Mouse (Mus musculus): ENCODE results near the gene Neurod1.

Neurod1 gene

DNA sequence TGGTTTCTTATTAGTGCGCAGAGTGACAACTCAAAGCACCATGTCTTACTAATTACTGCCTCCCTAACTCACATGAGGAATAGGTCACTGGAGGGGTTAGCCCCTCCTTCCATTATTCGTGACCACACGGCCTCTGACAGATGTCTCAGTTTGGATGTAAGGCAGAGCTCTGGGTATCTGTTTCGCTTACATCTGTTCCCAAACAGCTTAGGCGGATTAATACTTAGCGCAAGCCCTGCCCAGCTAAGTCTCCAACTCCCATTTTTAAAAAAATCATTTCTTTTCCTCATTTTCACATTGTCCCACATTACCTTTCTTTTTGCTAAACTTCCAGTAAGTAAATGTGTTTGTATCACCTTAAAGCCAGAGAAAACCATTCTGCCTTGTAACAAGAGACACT, 34.9 kb downstream of the Neurod1 start:
- H3K36me3 ChIP-seq (ENCODE audit: control insufficient read depth, insufficient read depth, low read length, poor library complexity, severe bottlenecking), result no peaks in the 10 kb centered on the region
- H3K27me3 ChIP-seq (ENCODE audit: control insufficient read depth, insufficient read depth, low read length, poor library complexity, severe bottlenecking), result no peaks in the 10 kb centered on the region
- no peak for DNase-seq (ENCODE audit: low read depth, low spot score)

DNA sequence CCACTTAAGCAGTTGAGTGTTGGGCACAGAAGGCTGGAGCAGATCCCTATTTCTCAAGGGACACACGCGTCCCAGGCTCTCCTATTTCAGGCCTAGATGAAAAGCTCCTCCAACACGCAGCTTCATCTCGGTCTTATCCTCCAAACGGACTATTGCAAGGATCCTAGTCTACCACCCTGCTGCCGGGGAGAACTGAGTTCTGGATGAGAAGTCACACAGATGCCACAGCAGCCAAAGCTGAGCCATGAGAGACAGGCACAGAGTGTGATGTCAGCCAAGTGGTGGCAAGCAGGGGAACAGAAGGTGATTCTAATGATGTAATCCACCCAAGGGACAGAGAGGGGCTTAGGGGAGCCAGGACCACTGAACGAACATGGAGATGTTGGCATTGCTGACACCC, 42.0 kb downstream of the Neurod1 start:
- no peaks in the 10 kb centered on the region for H3K27me3 ChIP-seq (ENCODE audit: control insufficient read depth, insufficient read depth, low read length, poor library complexity, severe bottlenecking)
- no peaks in the 10 kb centered on the region for H3K36me3 ChIP-seq (ENCODE audit: control insufficient read depth, insufficient read depth, low read length, poor library complexity, severe bottlenecking)
- DNase-seq (ENCODE audit: low read depth, low spot score), result no peak

DNA sequence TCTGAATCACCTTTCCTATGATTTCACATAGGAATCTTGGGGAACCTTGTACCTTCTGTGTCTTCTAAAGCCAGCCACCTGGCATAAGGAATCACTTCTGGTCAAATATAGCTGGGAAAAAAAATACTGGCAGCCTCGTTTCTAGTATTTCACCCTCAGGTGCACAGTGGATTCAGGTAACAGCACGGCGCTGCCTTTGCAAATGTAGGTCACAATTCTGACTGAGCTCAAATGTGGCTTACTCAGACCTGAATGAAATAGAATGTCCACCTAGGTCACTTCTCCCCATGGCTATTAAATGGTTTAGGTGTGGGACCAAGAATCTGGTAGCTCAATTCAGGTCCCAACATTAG, 45.7 kb downstream of the Neurod1 start:
- no peak for DNase-seq (ENCODE audit: low read depth, low spot score)
- H3K36me3 ChIP-seq (ENCODE audit: control insufficient read depth, insufficient read depth, low read length, poor library complexity, severe bottlenecking), result no peaks in the 10 kb centered on the region
- H3K27me3 ChIP-seq (ENCODE audit: control insufficient read depth, insufficient read depth, low read length, poor library complexity, severe bottlenecking), result no peaks in the 10 kb centered on the region

DNA sequence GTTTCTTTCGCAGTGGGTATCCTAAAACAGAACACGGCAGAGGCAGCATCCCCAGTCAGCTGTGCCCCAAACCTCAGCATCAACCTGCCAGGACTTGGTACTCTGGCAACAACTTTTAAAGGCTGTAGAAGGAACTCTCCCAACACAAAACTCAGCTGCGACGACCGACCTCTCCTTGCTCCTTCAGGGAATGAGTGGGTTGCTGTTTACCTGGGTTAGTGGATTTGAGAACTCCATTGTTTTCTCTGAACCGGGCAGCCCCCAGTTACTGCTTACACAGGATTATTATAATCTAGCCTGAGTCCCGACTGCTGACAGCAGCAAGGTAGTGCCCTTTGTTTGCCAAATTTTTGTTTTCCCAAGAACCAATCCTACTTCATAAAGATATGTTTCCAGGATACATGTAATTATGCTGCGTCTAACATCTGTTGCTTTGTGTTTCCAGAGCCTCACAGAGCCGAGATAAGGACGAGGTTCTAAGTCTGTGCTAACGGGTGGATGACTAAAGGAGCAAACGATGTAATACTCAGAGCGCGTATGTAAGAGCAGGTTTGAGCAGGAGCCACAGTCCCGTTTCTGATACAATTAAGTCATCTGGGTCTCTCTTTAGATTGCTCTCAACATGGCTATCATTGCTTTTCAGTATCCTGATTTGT, 46.2 kb downstream of the Neurod1 start:
- H3K27me3 ChIP-seq (ENCODE audit: control insufficient read depth, insufficient read depth, low read length, poor library complexity, severe bottlenecking), result no peaks in the 10 kb centered on the region
- H3K36me3 ChIP-seq (ENCODE audit: control insufficient read depth, insufficient read depth, low read length, poor library complexity, severe bottlenecking), result no peaks in the 10 kb centered on the region
- DNase-seq (ENCODE audit: low read depth, low spot score), result no peak

DNA sequence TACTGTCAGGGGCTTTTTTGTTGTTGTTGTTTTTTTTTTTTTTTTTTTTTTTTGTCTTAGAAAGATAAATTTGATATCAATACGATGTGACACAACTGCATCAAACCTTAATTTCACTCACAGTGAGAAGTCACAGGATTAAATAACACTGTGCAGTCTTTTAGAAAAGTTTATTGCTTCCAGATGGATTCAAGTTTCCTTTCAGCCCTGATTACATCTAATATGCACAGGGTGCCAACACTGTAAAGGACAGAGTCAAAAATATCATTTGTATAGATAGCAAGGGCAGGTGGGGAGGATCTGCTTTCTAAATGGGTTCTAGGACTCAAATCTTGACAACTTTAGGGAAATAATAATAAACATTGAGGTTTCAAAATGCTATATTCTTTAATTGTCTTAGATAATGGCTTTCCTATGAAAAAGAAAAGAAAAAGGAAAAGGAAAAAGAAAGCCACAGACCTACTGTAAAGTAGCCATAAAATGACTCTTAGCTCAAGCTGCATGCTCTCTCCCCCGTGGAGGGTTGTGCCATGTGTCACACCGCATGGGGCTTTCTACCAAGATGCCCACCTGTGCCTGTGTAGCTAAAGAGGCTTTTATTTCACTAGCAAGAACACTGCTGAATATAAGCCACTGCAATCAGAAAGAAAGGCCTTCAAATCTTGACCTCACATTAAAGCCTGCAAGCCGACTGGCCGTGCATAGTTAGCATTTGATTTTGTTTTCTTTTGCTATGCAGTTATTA, 50.7 kb downstream of the Neurod1 start:
- Histone ChIP-seq H3K27me3 (ENCODE audit: control insufficient read depth, insufficient read depth, low read length, poor library complexity, severe bottlenecking) (no peaks in the 10 kb centered on the region), H3K36me3 (ENCODE audit: control insufficient read depth, insufficient read depth, low read length, poor library complexity, severe bottlenecking) (no peaks in the 10 kb centered on the region)
- no peak for DNase-seq (ENCODE audit: low read depth, low spot score)

Data from splenic B cell, adult 2 months (primary cell).